Mouse (Mus musculus) skeletal muscle tissue, postnatal 0 days (tissue): ENCODE results near the gene Slitrk3. TPM values are rescaled to one million over a fixed set of nuclear protein-coding genes. Genes with fewer than 3 reads are reported as not detected.

Source experiments
- polyA plus RNA-seq: library from polyadenylated mRNA; unstranded; fragments of >200 nt; fragmentation: Nextera tagmentation; extraction: Ambion mirVana; gene quantifications from 2 replicates; pipeline ENCODE4 v1.2.1, GENCODE M21; 2015

Gene Slitrk3
- 0.57 and 0.58 TPM in 2 replicates for polyA plus RNA-seq

DNA sequence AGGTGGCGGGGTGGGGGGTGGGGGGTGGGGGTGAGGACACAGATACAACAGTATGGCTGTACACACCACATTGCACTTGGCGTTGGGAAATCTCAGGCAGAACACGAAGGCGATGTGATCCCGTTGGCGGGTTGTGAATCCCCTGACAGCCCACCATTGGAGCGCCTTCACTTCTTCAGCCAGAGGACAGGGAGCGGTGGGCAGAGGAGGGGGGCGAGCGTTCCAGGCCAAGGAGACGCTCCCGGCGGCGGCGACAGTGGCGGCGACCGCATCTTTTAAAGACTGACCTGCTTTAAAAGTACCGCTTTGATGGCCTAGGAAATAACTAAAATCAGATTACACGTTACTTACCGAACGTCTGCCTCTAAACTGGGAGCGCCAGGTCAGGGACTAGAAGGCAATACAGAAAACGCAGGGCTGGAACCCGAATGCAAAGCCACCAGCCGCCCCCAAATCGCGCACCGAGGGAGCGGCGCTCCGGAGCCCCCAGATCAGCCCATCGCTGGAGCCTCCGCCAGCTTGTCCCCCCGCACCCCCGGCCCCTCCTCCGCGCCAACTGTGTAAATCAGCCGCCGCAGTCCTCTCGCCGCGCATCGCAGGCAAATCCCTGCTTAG, at the start of gene Slitrk3:
Slitrk3 (minus strand) TSS at position 607 of the 615 bp plus-strand sequence.

Other genes with a start within 250 kb of the Slitrk3 start
- not detected in 2 replicates for gene Sis, start 89.9 kb downstream of the Slitrk3 start, polyA plus RNA-seq